Mouse (Mus musculus): ENCODE measurements around the gene Hs6st3. TPM values are rescaled to one million over a fixed set of nuclear protein-coding genes. Genes with fewer than 3 reads are reported as not detected.

Gene Hs6st3
- total and polyA plus RNA-seq, 3 experiments = not detected

GRCm38 (mm10) chr14:119289668-119290067, 151.5 kb downstream of the Hs6st3 start:
- in situ Hi-C loops (cut with MboI; ENCODE audit: low pct_ligation_motif_present, low pct_unique_long_range_greater_than_20kb, low sequenced_read_pairs) = no loop called here
- no peaks in the 10 kb centered on the region for H3K79me2 ChIP-seq (replicated peaks; ENCODE audit: control insufficient read depth, extremely low read depth, insufficient read depth, poor library complexity, severe bottlenecking)
- no peak overlapping the region for H3K9ac ChIP-seq (ENCODE audit: insufficient read depth, low read depth)
- TF ChIP-seq EP300 (IDR thresholded peaks at IDR 0.05; ENCODE audit: low read length) = no peak
- no peak for TF ChIP-seq MEF2A (IDR thresholded peaks at IDR 0.05; ENCODE audit: borderline replicate concordance, low read depth, low read length)
- TF ChIP-seq CTCF (conservative IDR thresholded peaks at IDR 0.05 in 1 of 2, IDR thresholded peaks at IDR 0.05 in 1 of 2; ENCODE audit: low read depth in 2 of 2, low read length in 2 of 2) = 0 out of 4 replicates have a peak, but pooled peaks of 1 of the 2 experiments have one; percentile 2
- TF ChIP-seq ELF1 (IDR thresholded peaks at IDR 0.05; ENCODE audit: low read depth, low read length) = no peak
- no peak for TF ChIP-seq MAFK (IDR thresholded peaks at IDR 0.05; ENCODE audit: insufficient replicate concordance, low read length)
- no peak for TF ChIP-seq CHD1 (IDR thresholded peaks at IDR 0.05; ENCODE audit: low read depth, low read length)
- TF ChIP-seq RCOR1 (conservative IDR thresholded peaks at IDR 0.05; ENCODE audit: low read depth, low read length) = no peak
- no peak for TF ChIP-seq GABPA (IDR thresholded peaks at IDR 0.05; ENCODE audit: insufficient replicate concordance, low read depth, low read length)
- no peak overlapping the region for H3K4me3 ChIP-seq (replicated peaks in 1 of 3; ENCODE audit: low read depth in 2 of 3, low read length in 2 of 3, poor library complexity in 1 of 3)
- H3K27me3 ChIP-seq (replicated peaks) = no peaks in the 10 kb centered on the region
- no peak overlapping the region for H3K27ac ChIP-seq (ENCODE audit: insufficient read depth, low read depth)
- DNase-seq (ENCODE audit: extremely low read depth) = no peak
- no peaks in the 10 kb centered on the region for H3K36me3 ChIP-seq (replicated peaks in 1 of 2; ENCODE audit: control insufficient read depth in 1 of 2, insufficient read depth in 1 of 2, low read length in 1 of 2)
- peaks cover 15% of the 10 kb centered on the region for H3K9me3 ChIP-seq (replicated peaks; ENCODE audit: low read length)
- peaks cover 0 to 4% of the 10 kb centered on the region in 2 experiments; a peak in 1 of 4 replicates for H3K4me1 ChIP-seq (ENCODE audit: control insufficient read depth in 1 of 2, insufficient read depth in 2 of 2)
- no peak overlapping the region for H3K4me2 ChIP-seq (ENCODE audit: insufficient read depth, low read depth, poor library complexity, severe bottlenecking)
- dilution Hi-C loops (cut with MboI; ENCODE audit: extremely low pct_ligation_motif_present, extremely low pct_unique_long_range_greater_than_20kb, low sequenced_read_pairs) = no loop called here

GRCm38 (mm10) chr14:119294071-119294470, 155.9 kb downstream of the Hs6st3 start:
- no peak overlapping the region for H3K4me2 ChIP-seq (ENCODE audit: insufficient read depth, low read depth, poor library complexity, severe bottlenecking)
- H3K27ac ChIP-seq (ENCODE audit: insufficient read depth, low read depth) = no peak overlapping the region
- TF ChIP-seq GABPA (IDR thresholded peaks at IDR 0.05; ENCODE audit: insufficient replicate concordance, low read depth, low read length) (no peak), PAX5 (IDR thresholded peaks at IDR 0.05; ENCODE audit: low read length) (no peak), MYC (IDR thresholded peaks at IDR 0.05; ENCODE audit: low read depth, low read length) (no peak), EP300 (IDR thresholded peaks at IDR 0.05; ENCODE audit: low read length) (no peak), ZC3H11A (IDR thresholded peaks at IDR 0.05; ENCODE audit: low read depth, low read length) (no peak), JUN (IDR thresholded peaks at IDR 0.05; ENCODE audit: insufficient read depth, low read depth, low read length) (no peak), POLR2AphosphoS2 (IDR thresholded peaks at IDR 0.05; ENCODE audit: low read depth, low read length) (no peak), USF2 (conservative IDR thresholded peaks at IDR 0.05; ENCODE audit: low read depth, low read length) (no peak), RCOR1 (conservative IDR thresholded peaks at IDR 0.05; ENCODE audit: low read depth, low read length) (no peak), E2F4 (IDR thresholded peaks at IDR 0.05; ENCODE audit: insufficient replicate concordance, low read depth, low read length) (no peak), HCFC1 (IDR thresholded peaks at IDR 0.05; ENCODE audit: low read depth, low read length) (no peak), ZKSCAN1 (IDR thresholded peaks at IDR 0.05; ENCODE audit: borderline replicate concordance, low read depth, low read length) (no peak), CTCF (conservative IDR thresholded peaks at IDR 0.05 in 1 of 2, IDR thresholded peaks at IDR 0.05 in 1 of 2; ENCODE audit: low read depth in 2 of 2, low read length in 2 of 2) (no peak), NELFE (IDR thresholded peaks at IDR 0.05; ENCODE audit: low read depth, low read length) (no peak), TCF12 (IDR thresholded peaks at IDR 0.05; ENCODE audit: low read depth, low read length) (no peak), ZMIZ1 (IDR thresholded peaks at IDR 0.05; ENCODE audit: low read depth, low read length) (no peak), MAFK (IDR thresholded peaks at IDR 0.05; ENCODE audit: insufficient replicate concordance, low read length) (no peak), CHD1 (IDR thresholded peaks at IDR 0.05; ENCODE audit: low read depth, low read length) (no peak), TBP (conservative IDR thresholded peaks at IDR 0.05; ENCODE audit: low read depth, low read length) (no peak), USF1 (IDR thresholded peaks at IDR 0.05; ENCODE audit: low read depth, low read length) (no peak)
- H3K9ac ChIP-seq (ENCODE audit: insufficient read depth, low read depth) = no peak overlapping the region
- no peak overlapping the region for H3K4me3 ChIP-seq (replicated peaks in 1 of 3; ENCODE audit: low read depth in 2 of 3, low read length in 2 of 3, poor library complexity in 1 of 3)
- no peak for DNase-seq (ENCODE audit: extremely low read depth)
- no peaks in the 10 kb centered on the region for H3K79me2 ChIP-seq (replicated peaks; ENCODE audit: control insufficient read depth, extremely low read depth, insufficient read depth, poor library complexity, severe bottlenecking)
- dilution Hi-C loops (cut with MboI; ENCODE audit: extremely low pct_ligation_motif_present, extremely low pct_unique_long_range_greater_than_20kb, low sequenced_read_pairs) (no loop called here), in situ Hi-C loops (cut with MboI; ENCODE audit: low pct_ligation_motif_present, low pct_unique_long_range_greater_than_20kb, low sequenced_read_pairs) (no loop called here)
- H3K4me1 ChIP-seq (ENCODE audit: control insufficient read depth in 1 of 2, insufficient read depth in 2 of 2) = peaks cover 0 to 4% of the 10 kb centered on the region in 2 experiments; a peak in 1 of 4 replicates
- H3K9me3 ChIP-seq (replicated peaks; ENCODE audit: low read length) = peaks cover 16% of the 10 kb centered on the region
- H3K27me3 ChIP-seq (replicated peaks) = no peaks in the 10 kb centered on the region
- H3K36me3 ChIP-seq (replicated peaks in 1 of 2; ENCODE audit: control insufficient read depth in 1 of 2, insufficient read depth in 1 of 2, low read length in 1 of 2) = no peaks in the 10 kb centered on the region
